Mouse (Mus musculus): ENCODE measurements at regions not wholly inside any gene's neighbourhood (a gene's known extent, or its start where the extent isn't known, plus 50 kb on each side); places are given as distances from the start of the nearest gene placed in this dataset.

DNA sequence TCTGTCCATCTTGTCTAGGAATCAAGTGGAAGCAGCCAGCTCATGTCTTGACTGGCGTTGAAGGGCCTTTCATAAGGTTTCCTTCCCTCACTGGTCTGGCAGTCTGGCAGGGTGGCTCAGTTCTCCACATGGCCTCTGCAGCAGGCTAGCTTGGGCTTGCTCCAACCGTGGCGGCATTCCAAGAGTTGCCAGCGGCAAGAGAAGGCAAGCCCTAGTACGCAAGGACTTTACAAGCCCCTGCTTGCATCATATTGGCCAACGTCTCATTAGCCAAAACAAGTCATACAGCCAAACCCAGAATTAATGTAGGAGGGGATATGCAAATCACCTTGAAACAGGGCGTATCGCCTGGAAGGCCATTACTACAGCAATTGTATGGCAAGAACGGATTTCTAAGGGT is 101.2 kb upstream of the Trpm1 start:
- no peak overlapping the region for H3K4me3 ChIP-seq (ENCODE audit: low read length)
- no peak overlapping the region for H3K27ac ChIP-seq (ENCODE audit: low read length)
- WGBS, result 90% methylated on average over 9 of the region's 9 CpGs
- peaks cover 9% of the 10 kb centered on the region for H3K4me1 ChIP-seq (ENCODE audit: control insufficient read depth, insufficient read depth, low read length)
- no peak overlapping the region for H3K9ac ChIP-seq (ENCODE audit: low read depth, low read length)
- H3K27me3 ChIP-seq (replicated peaks; ENCODE audit: control insufficient read depth, insufficient read depth, low read length), result no peaks in the 10 kb centered on the region
- no peaks in the 10 kb centered on the region for H3K9me3 ChIP-seq (ENCODE audit: control insufficient read depth, low read length)
- ATAC-seq, result no peak
- H3K4me2 ChIP-seq (ENCODE audit: low read depth, low read length), result no peak overlapping the region
- H3K36me3 ChIP-seq (ENCODE audit: control insufficient read depth, insufficient read depth, low read length), result no peaks in the 10 kb centered on the region

DNA sequence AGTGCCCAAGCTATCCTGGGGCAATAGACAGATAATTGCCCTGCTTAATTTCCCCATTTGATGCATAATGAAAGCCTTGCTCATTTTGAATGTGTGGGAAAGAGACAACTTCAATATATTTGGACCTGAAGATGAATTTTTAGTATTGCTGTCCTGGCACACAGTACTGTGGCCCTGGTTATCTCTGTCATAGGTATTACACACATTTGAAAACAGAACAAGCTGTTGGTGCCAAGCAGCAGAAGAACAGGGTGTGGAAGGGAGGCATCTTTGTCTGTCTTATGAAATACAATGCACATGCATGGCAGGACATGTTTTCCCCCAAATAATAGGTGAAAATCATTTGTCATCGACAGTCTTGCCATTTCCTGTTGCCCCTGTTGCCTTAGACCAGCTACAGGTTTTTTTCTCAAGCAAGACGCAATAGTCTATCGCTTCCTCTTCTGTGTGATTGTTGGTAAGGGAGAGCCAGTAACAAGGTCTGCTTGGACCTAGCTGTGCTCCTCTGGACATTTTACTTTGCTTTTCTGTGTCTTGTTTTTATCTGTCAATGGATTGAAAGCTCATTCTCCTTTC is 102.7 kb upstream of the Trpm1 start:
- H3K4me3 ChIP-seq (ENCODE audit: low read length), result no peak overlapping the region
- no peak overlapping the region for H3K4me2 ChIP-seq (ENCODE audit: low read depth, low read length)
- H3K9me3 ChIP-seq (ENCODE audit: control insufficient read depth, low read length), result no peaks in the 10 kb centered on the region
- no peaks in the 10 kb centered on the region for H3K27me3 ChIP-seq (replicated peaks; ENCODE audit: control insufficient read depth, insufficient read depth, low read length)
- WGBS, result 88% methylated on average over 3 of the region's 3 CpGs
- H3K4me1 ChIP-seq (ENCODE audit: control insufficient read depth, insufficient read depth, low read length), result peaks cover 9% of the 10 kb centered on the region
- no peak overlapping the region for H3K27ac ChIP-seq (ENCODE audit: low read length)
- no peak overlapping the region for H3K9ac ChIP-seq (ENCODE audit: low read depth, low read length)
- no peak for ATAC-seq
- H3K36me3 ChIP-seq (ENCODE audit: control insufficient read depth, insufficient read depth, low read length), result no peaks in the 10 kb centered on the region

DNA sequence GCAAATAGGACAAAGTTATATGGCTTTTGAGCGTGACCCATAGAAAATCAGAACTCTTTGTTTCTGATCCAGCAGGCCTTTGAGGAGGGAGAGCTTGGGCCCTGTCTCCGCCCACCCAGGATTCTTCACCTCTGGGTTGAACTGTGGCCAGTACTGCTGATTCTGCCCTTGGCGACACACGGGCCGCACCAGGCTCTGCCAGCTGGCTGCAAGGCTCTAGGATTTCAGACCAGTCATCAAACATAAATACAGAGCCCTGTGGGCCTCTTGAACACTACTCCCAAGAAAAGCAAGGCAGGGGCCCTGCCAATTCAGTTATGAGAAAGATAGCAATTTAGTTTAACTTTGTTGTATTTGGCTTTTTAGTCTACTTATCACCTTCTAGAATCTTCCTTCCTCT is 103.4 kb upstream of the Trpm1 start:
- ATAC-seq, result no peak

DNA sequence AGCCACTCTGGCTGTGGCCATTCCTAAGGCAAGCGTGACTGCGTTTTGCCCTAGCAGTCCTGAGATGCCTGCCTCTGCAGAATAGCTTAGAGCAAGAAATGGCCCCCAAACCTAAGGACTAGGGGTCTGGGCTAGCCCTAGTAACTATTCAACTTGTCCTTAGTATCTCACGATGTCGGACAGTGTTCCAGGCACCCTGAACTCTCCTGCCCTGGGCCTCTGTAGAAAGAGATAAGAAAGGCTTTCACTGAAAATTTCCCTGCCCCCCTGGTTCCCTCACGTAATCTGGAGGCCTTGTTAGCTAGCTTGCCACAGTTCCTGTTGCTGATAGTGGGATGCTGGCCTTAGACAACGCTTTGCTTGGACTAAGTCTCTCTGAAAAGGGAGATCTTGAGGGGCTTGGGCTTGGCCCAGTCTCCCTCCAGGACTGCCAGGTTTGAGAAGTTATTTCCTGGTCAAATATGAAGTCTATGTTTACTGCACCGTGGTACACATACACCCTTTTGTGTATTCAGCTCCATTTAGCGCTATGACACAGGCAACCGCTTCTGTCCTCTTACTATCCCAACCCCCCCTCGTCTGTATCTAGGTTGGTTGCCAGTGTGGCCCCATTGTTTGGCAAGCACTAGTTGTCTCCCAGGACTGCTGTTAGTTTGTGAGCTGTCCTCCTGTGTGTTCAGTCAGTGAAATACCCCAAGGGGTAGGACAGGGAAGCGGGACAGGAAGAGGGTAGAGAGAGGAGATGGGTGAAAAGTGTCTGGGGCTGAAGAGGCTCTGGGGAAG is 104.3 kb upstream of the Trpm1 start:
- Histone ChIP-seq H3K9ac (ENCODE audit: low read depth, low read length) (peak overlapping the region; percentile 78; the same call in 1 of the 2 replicates), H3K36me3 (ENCODE audit: control insufficient read depth, insufficient read depth, low read length) (no peaks in the 10 kb centered on the region), H3K27me3 (replicated peaks; ENCODE audit: control insufficient read depth, insufficient read depth, low read length) (no peaks in the 10 kb centered on the region), H3K4me1 (ENCODE audit: control insufficient read depth, insufficient read depth, low read length) (peaks cover 9% of the 10 kb centered on the region), H3K4me2 (ENCODE audit: low read depth, low read length) (peak overlapping the region; percentile 82; the same call in 1 of the 2 replicates), H3K4me3 (ENCODE audit: low read length) (no peak overlapping the region), H3K9me3 (ENCODE audit: control insufficient read depth, low read length) (no peaks in the 10 kb centered on the region), H3K27ac (ENCODE audit: low read length) (no peak overlapping the region)
- WGBS, result 60% methylated on average over 11 of the region's 11 CpGs
- peak; percentile 69 for ATAC-seq

More for the DNA sequence above, 103.4 kb upstream of the Trpm1 start:
- Histone ChIP-seq H3K36me3 (ENCODE audit: control insufficient read depth, insufficient read depth, low read length) (no peaks in the 10 kb centered on the region), H3K4me1 (ENCODE audit: control insufficient read depth, insufficient read depth, low read length) (peaks cover 9% of the 10 kb centered on the region), H3K9me3 (ENCODE audit: control insufficient read depth, low read length) (no peaks in the 10 kb centered on the region), H3K9ac (ENCODE audit: low read depth, low read length) (no peak overlapping the region), H3K27ac (ENCODE audit: low read length) (no peak overlapping the region), H3K27me3 (replicated peaks; ENCODE audit: control insufficient read depth, insufficient read depth, low read length) (no peaks in the 10 kb centered on the region), H3K4me3 (ENCODE audit: low read length) (no peak overlapping the region), H3K4me2 (ENCODE audit: low read depth, low read length) (no peak overlapping the region)
- 63% methylated on average over 5 of the region's 5 CpGs for WGBS

DNA sequence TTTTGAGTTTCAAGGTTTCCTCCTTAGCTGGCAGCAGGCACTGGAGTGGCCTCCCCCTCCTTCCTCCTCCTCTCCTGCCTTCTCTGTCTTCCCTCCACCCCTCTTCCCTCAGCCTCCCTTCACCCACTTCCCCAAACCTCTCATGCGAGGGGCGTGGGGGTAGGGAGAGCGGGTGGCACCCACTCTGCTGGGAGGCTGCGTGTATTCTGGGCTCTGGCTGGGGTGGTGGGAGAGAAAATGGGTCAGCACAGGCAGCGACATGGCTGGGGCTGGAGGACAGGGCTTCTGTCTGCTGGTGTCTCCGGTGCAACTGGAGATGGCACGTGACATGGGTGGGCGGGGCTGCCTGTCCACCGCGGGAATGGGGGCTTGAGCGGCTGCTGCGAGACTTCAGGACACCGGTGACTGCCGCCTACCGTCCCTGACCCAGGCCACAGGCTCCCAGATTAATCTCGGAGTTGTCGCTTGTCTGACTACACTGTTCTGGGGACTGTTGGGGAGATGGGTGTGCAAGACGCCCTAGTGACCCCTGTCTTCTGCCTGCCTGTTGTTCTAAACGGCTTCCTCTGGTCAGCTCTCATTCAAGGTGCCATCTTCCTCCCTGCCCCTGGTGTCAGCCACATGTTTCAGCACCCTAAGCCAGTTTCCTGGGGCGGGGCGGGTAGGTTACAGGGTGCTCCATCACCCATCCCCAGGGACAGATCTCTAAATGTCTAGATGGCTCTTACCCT is 105.0 kb upstream of the Trpm1 start:
- Histone ChIP-seq H3K27ac (ENCODE audit: low read length) (0 out of 2 replicates have a peak overlapping the region, but pooled peaks have one; percentile 29), H3K4me1 (ENCODE audit: control insufficient read depth, insufficient read depth, low read length) (peaks cover 9% of the 10 kb centered on the region), H3K4me3 (ENCODE audit: low read length) (peak overlapping the region; percentile 52), H3K9me3 (ENCODE audit: control insufficient read depth, low read length) (no peaks in the 10 kb centered on the region), H3K9ac (ENCODE audit: low read depth, low read length) (peak overlapping the region; percentile 78), H3K27me3 (replicated peaks; ENCODE audit: control insufficient read depth, insufficient read depth, low read length) (no peaks in the 10 kb centered on the region), H3K4me2 (ENCODE audit: low read depth, low read length) (peak overlapping the region; percentile 82), H3K36me3 (ENCODE audit: control insufficient read depth, insufficient read depth, low read length) (no peaks in the 10 kb centered on the region)
- 4% methylated on average over 21 of the region's 21 CpGs for WGBS
- peak; percentile 92 for ATAC-seq

DNA sequence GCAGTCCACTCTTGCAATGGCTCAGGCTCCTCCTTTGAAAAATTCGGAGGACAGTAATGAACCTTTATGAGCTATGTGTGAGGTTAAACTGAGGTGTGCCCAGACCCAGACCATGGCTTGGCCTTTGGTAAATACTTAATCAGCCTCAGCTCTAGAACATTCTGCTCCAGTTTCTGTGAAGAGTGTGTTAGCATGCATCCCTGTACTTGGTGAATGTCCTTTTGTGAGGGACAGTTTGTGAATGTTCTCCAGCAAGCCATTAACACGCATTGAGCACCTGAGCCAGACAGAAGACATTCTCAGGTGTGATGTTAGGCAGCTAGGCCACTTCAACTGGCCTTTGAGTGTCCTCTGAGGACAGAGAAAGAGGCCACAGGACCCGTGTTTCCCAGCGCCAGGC is 105.8 kb upstream of the Trpm1 start:
- WGBS, result 80% methylated on average over 4 of the region's 4 CpGs
- Histone ChIP-seq H3K27ac (ENCODE audit: low read length) (no peak overlapping the region), H3K27me3 (replicated peaks; ENCODE audit: control insufficient read depth, insufficient read depth, low read length) (no peaks in the 10 kb centered on the region), H3K36me3 (ENCODE audit: control insufficient read depth, insufficient read depth, low read length) (no peaks in the 10 kb centered on the region), H3K9ac (ENCODE audit: low read depth, low read length) (no peak overlapping the region), H3K9me3 (ENCODE audit: control insufficient read depth, low read length) (no peaks in the 10 kb centered on the region), H3K4me3 (ENCODE audit: low read length) (no peak overlapping the region), H3K4me2 (ENCODE audit: low read depth, low read length) (no peak overlapping the region), H3K4me1 (ENCODE audit: control insufficient read depth, insufficient read depth, low read length) (peaks cover 9% of the 10 kb centered on the region)
- no peak for ATAC-seq

DNA sequence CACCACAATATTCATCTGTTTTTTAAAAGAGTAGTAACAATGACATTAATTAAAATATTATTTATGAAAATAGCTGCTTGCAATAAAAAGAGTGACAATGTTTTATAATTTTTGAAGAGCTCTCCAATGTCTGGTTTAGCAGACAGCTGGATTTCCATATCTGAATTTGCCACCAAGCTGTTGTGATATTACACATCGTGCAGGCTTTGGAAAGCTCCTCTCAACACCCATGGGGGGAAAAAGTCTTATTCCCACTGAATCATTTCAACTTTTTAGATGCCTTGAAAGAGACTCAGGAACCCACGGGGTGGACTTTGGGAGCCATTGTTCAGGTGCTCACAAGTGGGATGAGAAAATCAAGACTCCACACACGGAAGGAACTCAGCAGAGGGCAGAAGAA is 106.6 kb upstream of the Klf13 start:
- no peak overlapping the region for H3K4me3 ChIP-seq (ENCODE audit: low read length)
- no peak overlapping the region for H3K9ac ChIP-seq (ENCODE audit: low read depth, low read length)
- no peaks in the 10 kb centered on the region for H3K36me3 ChIP-seq (ENCODE audit: control insufficient read depth, insufficient read depth, low read length)
- ATAC-seq, result no peak
- H3K4me1 ChIP-seq (ENCODE audit: control insufficient read depth, insufficient read depth, low read length), result peaks cover 9% of the 10 kb centered on the region
- H3K27ac ChIP-seq (ENCODE audit: low read length), result no peak overlapping the region
- no peaks in the 10 kb centered on the region for H3K9me3 ChIP-seq (ENCODE audit: control insufficient read depth, low read length)
- 87% methylated on average over 3 of the region's 3 CpGs for WGBS
- no peaks in the 10 kb centered on the region for H3K27me3 ChIP-seq (replicated peaks; ENCODE audit: control insufficient read depth, insufficient read depth, low read length)
- H3K4me2 ChIP-seq (ENCODE audit: low read depth, low read length), result no peak overlapping the region

DNA sequence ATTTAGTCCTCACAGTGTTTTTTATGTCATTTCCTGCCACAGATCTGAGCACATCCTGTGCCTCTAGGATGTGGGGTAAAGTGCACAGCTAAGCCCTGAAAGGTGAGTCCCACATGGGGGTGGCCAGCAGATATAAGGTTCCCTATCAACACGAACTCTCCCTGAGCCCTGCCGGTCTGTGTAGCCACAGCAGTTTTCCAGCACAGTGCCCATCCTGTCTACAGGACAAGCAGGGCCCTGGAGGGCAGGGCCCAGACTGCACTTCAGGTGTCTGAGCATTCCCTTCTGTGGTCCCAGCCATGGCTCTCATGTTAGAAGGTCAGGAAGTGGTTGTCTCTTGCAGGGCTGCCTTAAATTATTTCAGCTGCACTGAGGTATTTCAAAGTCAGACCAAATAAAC is 104.3 kb upstream of the Klf13 start:
- Histone ChIP-seq H3K9ac (ENCODE audit: low read depth, low read length) (no peak overlapping the region), H3K4me2 (ENCODE audit: low read depth, low read length) (no peak overlapping the region), H3K4me3 (ENCODE audit: low read length) (no peak overlapping the region), H3K4me1 (ENCODE audit: control insufficient read depth, insufficient read depth, low read length) (no peaks in the 10 kb centered on the region), H3K9me3 (ENCODE audit: control insufficient read depth, low read length) (no peaks in the 10 kb centered on the region), H3K27me3 (replicated peaks; ENCODE audit: control insufficient read depth, insufficient read depth, low read length) (no peaks in the 10 kb centered on the region), H3K27ac (ENCODE audit: low read length) (no peak overlapping the region), H3K36me3 (ENCODE audit: control insufficient read depth, insufficient read depth, low read length) (no peaks in the 10 kb centered on the region)
- WGBS, result 31% methylated on average over 2 of the region's 2 CpGs
- ATAC-seq, result no peak

DNA sequence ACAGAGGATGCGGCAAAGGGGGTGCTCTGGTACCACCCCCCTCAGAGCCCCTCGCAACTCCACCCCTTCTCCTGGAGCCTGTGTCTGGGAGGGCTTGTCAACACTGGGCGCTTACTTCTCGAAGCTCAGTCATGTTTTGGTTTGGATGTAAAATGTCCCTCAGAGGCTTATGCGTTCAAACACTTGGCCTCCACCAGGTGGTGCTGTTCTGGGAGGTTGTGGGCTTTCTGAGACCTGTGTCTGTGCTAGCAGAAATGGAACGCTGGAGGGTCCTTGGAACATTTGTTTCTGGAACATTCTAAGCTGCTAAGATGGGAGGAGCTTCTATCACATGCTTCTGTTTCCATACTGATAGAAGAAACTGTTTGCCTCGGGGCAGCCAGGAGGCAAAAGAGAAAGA is 102.6 kb upstream of the Klf13 start:
- no peak overlapping the region for H3K4me2 ChIP-seq (ENCODE audit: low read depth, low read length)
- no peaks in the 10 kb centered on the region for H3K9me3 ChIP-seq (ENCODE audit: control insufficient read depth, low read length)
- 94% methylated on average over 7 of the region's 7 CpGs for WGBS
- ATAC-seq, result no peak
- H3K9ac ChIP-seq (ENCODE audit: low read depth, low read length), result no peak overlapping the region
- H3K27me3 ChIP-seq (replicated peaks; ENCODE audit: control insufficient read depth, insufficient read depth, low read length), result no peaks in the 10 kb centered on the region
- no peaks in the 10 kb centered on the region for H3K36me3 ChIP-seq (ENCODE audit: control insufficient read depth, insufficient read depth, low read length)
- H3K4me3 ChIP-seq (ENCODE audit: low read length), result no peak overlapping the region
- H3K4me1 ChIP-seq (ENCODE audit: control insufficient read depth, insufficient read depth, low read length), result no peaks in the 10 kb centered on the region
- no peak overlapping the region for H3K27ac ChIP-seq (ENCODE audit: low read length)
